Mouse (Mus musculus): ENCODE data around the gene Gcm1.

The Gcm1 gene

GRCm38 (mm10) chr9:78051677-78052076 is at the start of gene Gcm1:
Gene Gcm1 (plus strand): TSS chr9:78051924.
- DNase-seq = no peak

GRCm38 (mm10) chr9:78003278-78003677 is 48.4 kb upstream of the Gcm1 start:
- DNase-seq = no peak

GRCm38 (mm10) chr9:78005481-78005880 is 46.2 kb upstream of the Gcm1 start:
- DNase-seq = no peak

DNA sequence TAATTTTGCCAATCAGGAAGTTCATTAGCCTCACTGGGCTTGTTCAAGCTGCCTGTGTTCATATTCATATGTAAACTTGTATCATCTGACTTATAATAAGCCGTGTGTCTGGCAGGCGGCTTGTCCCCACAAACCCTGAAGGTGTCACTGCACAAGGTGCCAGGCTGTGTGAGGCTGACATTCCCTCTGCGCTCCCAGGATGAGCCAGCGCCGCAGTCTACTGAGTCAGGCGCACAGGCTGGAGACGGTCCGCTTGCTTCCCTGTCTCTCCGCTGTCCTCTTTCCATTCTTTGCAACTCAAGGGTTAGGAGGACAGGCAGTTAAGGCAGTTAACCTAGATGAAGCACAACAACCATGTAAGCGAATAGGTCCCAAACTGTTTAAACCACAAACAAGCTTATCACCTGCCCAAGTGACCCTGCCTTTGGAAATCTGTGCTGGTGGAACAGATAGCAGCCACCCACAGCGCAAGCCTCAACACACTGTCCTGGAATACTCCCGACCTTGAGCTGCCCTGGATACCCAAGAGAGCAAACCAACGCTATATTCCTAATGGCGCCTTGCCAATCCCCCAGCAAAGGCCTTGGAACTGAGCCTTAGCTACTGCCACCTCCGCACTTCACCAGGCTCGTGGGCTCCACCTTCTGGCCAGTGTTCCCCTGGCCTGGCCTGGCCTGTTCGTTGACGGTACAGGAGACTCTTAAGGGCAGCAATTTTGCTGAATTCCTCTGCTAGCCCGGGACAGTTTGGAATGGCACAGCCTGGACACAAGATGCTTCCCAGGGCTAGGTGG is 45.3 kb upstream of the Gcm1 start:
- DNase-seq = peak; percentile 66

- no peak for DNase-seq
These were observed 42.3 kb upstream of the Gcm1 start for GRCm38 (mm10) chr9:78009382-78009781.

GRCm38 (mm10) chr9:78010187-78010586 is 41.5 kb upstream of the Gcm1 start:
- no peak for DNase-seq

DNA sequence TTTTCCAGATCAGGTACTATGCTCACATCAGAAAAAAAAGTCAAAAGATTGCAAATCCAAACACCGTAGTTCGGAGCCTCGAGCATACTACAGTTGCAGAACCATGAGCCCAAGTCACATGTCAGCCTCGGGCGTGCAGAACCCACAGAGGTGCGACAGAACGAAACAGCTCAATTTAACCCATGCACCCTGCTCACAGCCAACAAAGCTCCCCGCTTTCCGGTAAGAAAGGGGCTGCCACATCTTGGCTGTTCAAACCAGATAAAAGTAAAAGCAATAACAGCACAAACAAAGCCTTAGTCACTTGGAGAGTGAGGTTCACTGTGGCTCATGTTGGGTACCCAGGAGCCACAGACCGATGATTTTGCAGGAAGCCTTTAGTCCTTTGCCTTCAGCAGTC is 41.0 kb upstream of the Gcm1 start:
- no peak for DNase-seq

DNA sequence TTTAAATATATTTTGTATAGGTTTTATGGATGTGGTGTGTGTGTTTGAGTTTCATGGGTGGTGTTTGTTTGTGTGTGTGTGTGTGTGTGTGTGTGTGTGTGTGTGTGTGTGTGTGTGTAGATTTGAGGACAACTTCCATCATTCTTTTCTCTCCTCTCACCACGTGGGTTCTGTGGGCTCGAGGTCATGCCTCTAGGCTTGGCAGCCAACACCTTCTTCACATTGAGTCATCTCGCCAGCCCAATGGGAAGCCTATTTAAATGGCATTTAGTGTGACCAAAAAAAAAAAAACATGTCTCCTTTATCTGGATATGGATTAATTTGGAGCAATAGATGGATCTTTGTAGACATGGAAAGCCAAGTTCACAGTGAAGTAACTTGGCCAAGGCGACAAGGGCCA is 39.7 kb upstream of the Gcm1 start:
- no peak for DNase-seq

GRCm38 (mm10) chr9:78012681-78013080 is 39.0 kb upstream of the Gcm1 start:
- no peak for DNase-seq

DNA sequence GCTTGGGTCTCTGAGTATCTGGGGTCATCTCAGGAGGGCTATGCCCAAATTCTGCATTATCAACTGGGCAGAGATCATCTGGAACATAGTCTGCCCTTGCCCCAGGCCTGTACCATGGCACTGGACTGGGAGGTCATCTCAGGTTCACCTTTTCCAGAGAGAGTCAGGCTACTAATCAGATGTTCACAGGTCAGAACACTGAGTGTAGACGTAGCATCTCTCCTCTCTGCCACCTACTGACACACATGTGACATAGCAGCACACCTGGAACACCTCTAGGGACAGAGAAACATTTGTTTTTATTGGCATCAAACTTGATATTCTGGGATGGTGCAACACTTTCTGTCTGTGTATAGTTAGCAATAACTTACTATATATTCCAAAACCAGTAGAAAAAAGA is 37.9 kb upstream of the Gcm1 start:
- no peak for DNase-seq

GRCm38 (mm10) chr9:78015816-78016215 is 35.9 kb upstream of the Gcm1 start:
- no peak for DNase-seq

- no peak for DNase-seq
These were observed 35.4 kb upstream of the Gcm1 start for GRCm38 (mm10) chr9:78016288-78016687.

- DNase-seq = no peak
These were observed 30.5 kb upstream of the Gcm1 start for GRCm38 (mm10) chr9:78021256-78021655.

GRCm38 (mm10) chr9:78022187-78022945 is 29.4 kb upstream of the Gcm1 start:
- DNase-seq = no peak

GRCm38 (mm10) chr9:78024823-78025222 is 26.9 kb upstream of the Gcm1 start:
- peak; percentile 32 for DNase-seq

GRCm38 (mm10) chr9:78027099-78027498 is 24.6 kb upstream of the Gcm1 start:
- no peak for DNase-seq

DNA sequence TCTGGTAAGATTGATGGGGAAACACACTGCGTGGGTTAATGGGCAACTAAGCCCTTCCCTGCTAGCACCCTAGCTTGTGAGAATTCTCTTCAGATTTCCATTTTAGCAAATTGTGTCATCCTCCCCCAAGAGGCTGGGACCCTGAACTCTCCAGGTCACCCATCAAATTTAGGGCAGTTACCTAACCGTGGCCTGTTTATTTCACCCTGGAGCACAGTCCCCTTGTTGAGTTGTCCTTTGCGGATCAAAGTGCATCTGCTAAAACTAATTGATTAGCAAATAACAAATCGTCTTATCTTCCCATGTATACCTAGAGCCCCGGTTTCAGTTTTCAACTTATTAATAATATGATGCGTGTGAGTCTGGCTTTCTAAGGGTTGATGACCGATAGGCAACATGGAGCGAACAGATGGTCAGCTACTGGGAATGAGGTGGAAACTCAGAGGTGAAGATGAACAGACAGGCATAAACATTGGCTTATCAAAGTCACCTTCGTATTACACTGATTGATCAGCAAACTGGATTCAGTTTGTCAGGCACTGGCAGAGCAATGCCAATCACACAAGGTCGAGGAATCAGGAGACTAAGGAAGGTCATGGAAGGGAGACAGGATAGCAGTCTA is 20.8 kb upstream of the Gcm1 start:
- no peak for DNase-seq

- DNase-seq = no peak
These were observed 18.8 kb upstream of the Gcm1 start for GRCm38 (mm10) chr9:78032930-78033329.

DNA sequence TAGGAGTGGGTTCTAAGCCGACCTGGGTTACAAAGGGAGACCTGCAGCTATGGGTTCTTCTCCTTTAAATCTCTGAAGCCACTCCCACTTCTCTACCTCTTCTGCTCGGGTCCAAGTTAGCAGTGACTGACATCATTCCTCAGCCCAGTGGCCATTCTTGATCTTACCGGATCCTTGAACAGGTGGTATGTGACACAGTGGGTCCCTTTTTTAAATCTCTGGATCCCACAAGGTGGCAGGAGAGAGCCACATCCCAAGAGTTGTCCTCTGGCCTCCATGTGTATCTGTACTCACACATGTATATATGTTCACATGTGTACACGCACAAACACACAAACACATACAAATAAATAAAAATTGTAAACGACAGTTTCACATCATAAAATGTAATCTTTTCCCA is 16.4 kb upstream of the Gcm1 start:
- no peak for DNase-seq

DNA sequence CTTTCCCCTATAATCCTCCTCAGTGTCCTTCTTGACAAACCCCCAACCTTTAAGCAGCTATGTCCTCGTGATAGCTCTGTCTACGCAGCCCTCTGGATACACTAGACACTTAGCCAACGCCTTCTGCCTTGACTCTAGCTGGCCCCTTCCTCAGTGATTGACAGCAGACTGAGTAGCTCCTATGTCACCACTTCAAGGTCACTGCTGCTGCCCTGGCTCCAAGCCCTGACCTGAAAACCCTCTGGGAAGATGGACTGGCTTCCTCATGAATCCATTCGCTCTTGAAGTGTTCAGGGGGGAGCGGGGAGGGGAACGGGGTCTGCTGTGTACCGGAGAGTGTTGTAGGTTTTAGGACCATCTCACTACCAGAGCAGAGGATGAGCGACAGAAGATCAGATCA is 15.9 kb upstream of the Gcm1 start:
- DNase-seq = no peak

DNA sequence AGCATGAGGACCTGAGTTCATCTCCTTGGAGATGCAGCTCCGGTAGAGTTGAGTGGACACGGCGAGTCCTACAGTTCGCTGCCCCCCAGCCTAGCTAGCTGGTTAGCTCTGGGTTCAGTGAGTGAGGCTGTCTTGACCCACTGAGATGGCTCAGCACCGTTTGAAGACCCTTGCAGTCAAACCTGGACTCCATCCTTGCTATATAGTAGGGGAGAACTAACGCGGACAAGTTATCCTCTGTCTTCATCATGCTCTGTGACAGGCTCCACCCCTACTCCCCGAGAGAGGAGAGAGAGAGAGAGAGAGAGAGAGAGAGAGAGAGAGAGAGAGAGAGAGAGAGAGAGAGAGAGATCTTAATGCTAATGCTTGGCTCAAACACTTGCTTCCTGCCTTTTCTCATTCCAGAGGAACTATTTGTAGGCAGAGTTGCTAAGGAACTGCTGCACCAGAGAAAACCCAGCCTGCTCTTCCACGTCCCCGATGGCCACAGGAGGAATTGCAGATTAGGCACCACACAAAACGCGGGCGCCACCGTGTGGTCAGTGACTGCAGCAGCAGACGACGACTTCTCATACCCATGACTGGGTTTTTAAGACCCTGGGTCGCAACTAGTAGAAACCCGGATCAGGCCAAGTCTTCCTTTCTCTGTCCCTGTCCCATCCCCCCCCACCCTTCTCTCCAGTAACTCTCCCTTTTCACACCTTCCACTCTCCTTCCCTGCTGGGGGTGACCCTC is 12.8 kb upstream of the Gcm1 start:
- peak; percentile 47 for DNase-seq

DNA sequence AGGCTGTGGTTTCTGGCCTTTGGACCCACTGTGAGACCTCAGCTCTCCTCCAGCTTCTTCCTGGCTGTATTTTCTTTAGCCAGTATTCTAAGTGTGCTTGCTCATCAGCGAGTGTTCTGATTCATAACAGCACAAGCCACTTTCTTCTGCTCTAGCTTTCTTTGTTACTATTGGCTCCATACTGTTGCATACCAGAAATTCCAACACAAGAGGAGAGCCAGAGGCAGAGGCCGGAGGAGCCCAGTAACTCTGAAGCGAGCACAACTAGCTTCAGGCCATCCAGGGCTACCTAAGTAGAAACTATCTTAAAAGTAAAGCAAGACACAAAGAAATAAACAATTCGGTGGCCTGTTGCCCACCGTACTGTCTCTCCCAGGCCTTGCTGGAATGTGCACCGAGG is 6.6 kb upstream of the Gcm1 start:
- DNase-seq = no peak

- DNase-seq = no peak
These were observed 5.0 kb upstream of the Gcm1 start for GRCm38 (mm10) chr9:78046755-78047154.
